Comparison of ENCODE assay signal across 33 mouse cellular contexts in genomic region chr7:95725716-95726487, GRCm38 (mm10).
DNase-seq lines count a peak whose midpoint lies in the region; ATAC-seq lines count a peak whose summit lies in the region.
"Had no signal": no experiment of that assay in that cellular context is flagged by ENCODE, and none has a peak within 500 bp of the region (broad histone marks: within the 10 kb centered on the region; RNA-seq: fewer than 3 reads in every experiment).

No protein-coding gene starts in this region.

- peak; percentile 84 for ATAC-seq in forebrain, embryonic 13.5 days
- ATAC-seq in forebrain, embryonic 11.5 days (replicated peaks; ENCODE audit: low FRiP score) = no peak
- no peak for ATAC-seq in erythroid progenitor cell, adult 5-6 weeks (replicated peaks; ENCODE audit: low FRiP score, poor library complexity, severe bottlenecking)
- ATAC-seq: activated CD4-positive, CD25-positive, alpha-beta regulatory T cell, adult 4 months; hindbrain, embryonic 16.5 days; lung, postnatal 0 days had no signal

- no peaks in the 10 kb centered on the region for H3K36me3 ChIP-seq in forebrain, embryonic 13.5 days (ENCODE audit: poor library complexity, severe bottlenecking)
- H3K36me3 ChIP-seq in forebrain, embryonic 11.5 days (ENCODE audit: control insufficient read depth, insufficient read depth, low read length) = no peaks in the 10 kb centered on the region
- H3K36me3 ChIP-seq: kidney, embryonic 15.5 days; limb, embryonic 10.5 days; limb, embryonic 15.5 days; liver, embryonic 13.5 days; midbrain, embryonic 12.5 days; neural tube, embryonic 13.5 days had no signal

- peak overlapping the region; percentile 8; the same call in 1 of the 2 replicates for H3K27ac ChIP-seq in forebrain, embryonic 13.5 days
- H3K27ac ChIP-seq in forebrain, embryonic 11.5 days (ENCODE audit: low read depth, low read length) = no peak overlapping the region
- H3K27ac ChIP-seq: kidney, embryonic 15.5 days; limb, embryonic 10.5 days; limb, embryonic 15.5 days; liver, embryonic 13.5 days; midbrain, embryonic 12.5 days; neural tube, embryonic 13.5 days; stomach, postnatal 0 days had no signal

- no peak overlapping the region for H3K4me2 ChIP-seq in forebrain, embryonic 13.5 days
- no peak overlapping the region for H3K4me2 ChIP-seq in forebrain, embryonic 11.5 days (ENCODE audit: low read depth, low read length, severe bottlenecking)
- H3K4me2 ChIP-seq: kidney, embryonic 15.5 days; limb, embryonic 15.5 days; liver, embryonic 13.5 days; midbrain, embryonic 12.5 days; neural tube, embryonic 13.5 days had no signal

- DNase-seq in forebrain, embryonic 11.5 days (ENCODE audit: low spot score) = no peak
- DNase-seq in layer of hippocampus, adult 11-12 months (ENCODE audit: low spot score) = peak; percentile 21
- no peak for DNase-seq in layer of hippocampus, postnatal 10 days (ENCODE audit: low spot score in 2 of 2)
- peak; percentile 7 for DNase-seq in right cerebral cortex, postnatal 25 days
- DNase-seq in right cerebral cortex, postnatal 36 days (ENCODE audit: low spot score in 2 of 2) = no peak
- DNase-seq in embryo, embryonic 11 days = no peak
- DNase-seq: adrenal gland, adult 2 months; cerebellum, adult 18-20 months; cerebellum, postnatal 10 days; gastrocnemius, postnatal 14 days; heart, postnatal 14 days; kidney, adult 18-20 months; kidney, postnatal 25 days; liver, embryonic 13.5 days; lung, adult 18-20 months; lung, postnatal 4 days; right cerebral cortex, postnatal 4 days; thymus, adult 2 months; thymus, postnatal 36 days had no signal

- peaks cover 4% of the 10 kb centered on the region; the same call in 1 of the 2 replicates for H3K4me1 ChIP-seq in forebrain, embryonic 13.5 days
- no peaks in the 10 kb centered on the region for H3K4me1 ChIP-seq in forebrain, embryonic 11.5 days (replicated peaks; ENCODE audit: control insufficient read depth, insufficient read depth, low read length)
- H3K4me1 ChIP-seq: kidney, embryonic 15.5 days; limb, embryonic 15.5 days; liver, embryonic 13.5 days; megakaryocyte, embryonic 14.5 days; midbrain, embryonic 12.5 days; neural tube, embryonic 13.5 days had no signal

- no peaks in the 10 kb centered on the region for H3K9me3 ChIP-seq in forebrain, embryonic 13.5 days (replicated peaks)
- no peaks in the 10 kb centered on the region for H3K9me3 ChIP-seq in forebrain, embryonic 11.5 days (ENCODE audit: control insufficient read depth, low read length)
- H3K9me3 ChIP-seq: kidney, embryonic 15.5 days; limb, embryonic 10.5 days; limb, embryonic 15.5 days; liver, embryonic 13.5 days; megakaryocyte, embryonic 14.5 days; midbrain, embryonic 12.5 days; neural tube, embryonic 13.5 days had no signal

- no peaks in the 10 kb centered on the region for H3K27me3 ChIP-seq in forebrain, embryonic 13.5 days
- no peaks in the 10 kb centered on the region for H3K27me3 ChIP-seq in forebrain, embryonic 11.5 days (ENCODE audit: control insufficient read depth, insufficient read depth, low read length)
- H3K27me3 ChIP-seq: CH12.LX; kidney, embryonic 15.5 days; limb, embryonic 15.5 days; liver, embryonic 13.5 days; megakaryocyte, embryonic 14.5 days; midbrain, embryonic 12.5 days; neural tube, embryonic 13.5 days had no signal

- H3K4me3 ChIP-seq in forebrain, embryonic 13.5 days = no peak overlapping the region
- no peak overlapping the region for H3K4me3 ChIP-seq in forebrain, embryonic 11.5 days (ENCODE audit: low read depth, low read length)
- H3K4me3 ChIP-seq: erythroblast, embryonic 14.5 days; kidney, embryonic 15.5 days; limb, embryonic 10.5 days; limb, embryonic 15.5 days; liver, embryonic 13.5 days; megakaryocyte, embryonic 14.5 days; midbrain, embryonic 12.5 days; neural tube, embryonic 13.5 days had no signal

- no peak overlapping the region for H3K9ac ChIP-seq in forebrain, embryonic 13.5 days
- H3K9ac ChIP-seq in forebrain, embryonic 11.5 days (ENCODE audit: low read length) = no peak overlapping the region
- H3K9ac ChIP-seq: kidney, embryonic 15.5 days; limb, embryonic 15.5 days; liver, embryonic 13.5 days; midbrain, embryonic 12.5 days; neural tube, embryonic 13.5 days had no signal

- 63% methylated on average over 2 of the region's 2 CpGs for WGBS in forebrain, embryonic 13.5 days
- 80% methylated on average over 2 of the region's 2 CpGs for WGBS in forebrain, embryonic 11.5 days

Comparison
In these comparisons a context has a peak if more than half of its experiments do, and no peak if none do; other contexts are left out.
1. DNase-seq: peak in layer of hippocampus, adult 11-12 months (single experiment) and right cerebral cortex, postnatal 25 days (single experiment); none in forebrain, embryonic 11.5 days (single experiment), layer of hippocampus, postnatal 10 days (0 of 2), right cerebral cortex, postnatal 36 days (0 of 2) and embryo, embryonic 11 days (single experiment).